Mouse (Mus musculus) intestine, postnatal 0 days (tissue): ENCODE data around the gene Aldh1a3. TPM values are rescaled to one million over a fixed set of nuclear protein-coding genes. Genes with fewer than 3 reads are reported as not detected.

Experiments
- ATAC-seq: fragments of 200-750 bp; cut with Nextera tagmentation; 2 replicates; pipeline ENCODE4 v1.8.0; 2017; ENCODE audit warnings: mild to moderate bottlenecking, moderate TSS enrichment, moderate library complexity
- H3K27ac ChIP-seq: fragments of 300-500 bp; sonication (generic); 2 replicates; pipeline ENCODE4 v1.5.1; 2014; ENCODE audit warnings: mild to moderate bottlenecking, low read depth, low read length, moderate library complexity
- H3K27me3 ChIP-seq: fragments of 300-500 bp; sonication (generic); replicated peaks from 2 replicates; pipeline ENCODE4 v1.6.1; 2014; ENCODE audit warnings: low read length, mixed read lengths; ENCODE audit not compliant: control insufficient read depth, insufficient read depth
- H3K36me3 ChIP-seq: fragments of 300-500 bp; sonication (generic); 2 replicates; pipeline ENCODE4 v1.6.1; 2014; ENCODE audit warnings: mild to moderate bottlenecking, moderate library complexity; ENCODE audit not compliant: control insufficient read depth, insufficient read depth
- H3K4me1 ChIP-seq: fragments of 300-500 bp; sonication (generic); replicated peaks from 2 replicates; pipeline ENCODE4 v1.6.1; 2014; ENCODE audit warnings: antibody characterized with exemption, low read length, mixed read lengths; ENCODE audit not compliant: control insufficient read depth, insufficient read depth
- H3K4me2 ChIP-seq: fragments of 300-500 bp; sonication (generic); replicated peaks from 2 replicates; pipeline ENCODE4 v1.6.1; 2014; ENCODE audit warnings: low read depth, mild to moderate bottlenecking, moderate library complexity
- H3K4me3 ChIP-seq: fragments of 300-500 bp; sonication (generic); 2 replicates; pipeline ENCODE4 v1.5.1; 2014; ENCODE audit warnings: low read depth, low read length
- H3K9ac ChIP-seq: fragments of 300-500 bp; sonication (generic); 2 replicates; pipeline ENCODE4 v1.6.1; 2014; ENCODE audit warnings: mild to moderate bottlenecking, low read depth, low read length
- H3K9me3 ChIP-seq: fragments of 300-500 bp; sonication (generic); 2 replicates; pipeline ENCODE4 v1.6.1; 2016; ENCODE audit warnings: mixed run types; ENCODE audit not compliant: control insufficient read depth
- CTCF ChIP-seq: sonication (generic); IDR thresholded peaks from 2 replicates; pipeline ENCODE4 v1.5.1; 2016; ENCODE audit warnings: low read depth, mild to moderate bottlenecking, control low read depth, antibody characterized with exemption, moderate library complexity
- WGBS: fragments of 180-500 bp; shearing (Covaris S2); extraction: QIAGEN DNeasy Blood & Tissue Kit; methylation state at CpG from one replicate; pipeline ENCODE4 v1.1.7; 2014; 5-methylcytosine and 5-hydroxymethylcytosine counted together
- microRNA-seq: library from miRNA; unstranded; fragments of <30 nt; microRNA quantifications from one replicate; pipeline ENCODE4, GENCODE M21; 2016
- polyA plus RNA-seq: library from polyadenylated mRNA; unstranded; fragments of >200 nt; fragmentation: Nextera tagmentation; extraction: Ambion mirVana; gene quantifications from 2 replicates; pipeline ENCODE4 v1.2.1, GENCODE M21; 2015

Gene Aldh1a3
- polyA plus RNA-seq, 1 experiment from 2014 or later = 45.4 TPM

- H3K4me3 ChIP-seq = no peak overlapping the region
- H3K36me3 ChIP-seq = 0 out of 2 replicates have a peak, but pooled peaks cover 5% of the 10 kb centered on the region
- ATAC-seq = no peak
- H3K27ac ChIP-seq = no peak overlapping the region
- no peak overlapping the region for H3K4me2 ChIP-seq
- no peaks in the 10 kb centered on the region for H3K4me1 ChIP-seq
- no peak for TF ChIP-seq CTCF
- H3K27me3 ChIP-seq = no peaks in the 10 kb centered on the region
- WGBS = 36% methylated on average over 9 of the region's 9 CpGs
- no peak overlapping the region for H3K9ac ChIP-seq
- no peaks in the 10 kb centered on the region for H3K9me3 ChIP-seq
Observed at GRCm38 (mm10) chr7:66346959-66347663, 80.2 kb downstream of the Aldh1a3 start.

- Histone ChIP-seq H3K27ac (no peak overlapping the region), H3K9me3 (no peaks in the 10 kb centered on the region), H3K9ac (no peak overlapping the region)
Observed at GRCm38 (mm10) chr7:66343307-66343706, 84.0 kb downstream of the Aldh1a3 start.

GRCm38 (mm10) chr7:66342831-66343230 is 84.5 kb downstream of the Aldh1a3 start:
- Histone ChIP-seq H3K27me3 (no peaks in the 10 kb centered on the region), H3K4me1 (no peaks in the 10 kb centered on the region), H3K27ac (no peak overlapping the region), H3K9me3 (no peaks in the 10 kb centered on the region), H3K9ac (no peak overlapping the region), H3K4me3 (no peak overlapping the region), H3K4me2 (no peak overlapping the region; the same call in 1 of the 2 replicates), H3K36me3 (no peaks in the 10 kb centered on the region; the same call in 1 of the 2 replicates)
- ATAC-seq = no peak
- no peak for TF ChIP-seq CTCF
- 75% methylated on average over 6 of the region's 6 CpGs for WGBS

More at GRCm38 (mm10) chr7:66343307-66343706, 84.0 kb downstream of the Aldh1a3 start:
- Histone ChIP-seq H3K4me2 (no peak overlapping the region; the same call in 1 of the 2 replicates), H3K27me3 (no peaks in the 10 kb centered on the region), H3K4me3 (no peak overlapping the region), H3K36me3 (no peaks in the 10 kb centered on the region; the same call in 1 of the 2 replicates), H3K4me1 (no peaks in the 10 kb centered on the region)
- WGBS = 59% methylated on average over 5 of the region's 5 CpGs
- no peak for ATAC-seq
- no peak for TF ChIP-seq CTCF

DNA sequence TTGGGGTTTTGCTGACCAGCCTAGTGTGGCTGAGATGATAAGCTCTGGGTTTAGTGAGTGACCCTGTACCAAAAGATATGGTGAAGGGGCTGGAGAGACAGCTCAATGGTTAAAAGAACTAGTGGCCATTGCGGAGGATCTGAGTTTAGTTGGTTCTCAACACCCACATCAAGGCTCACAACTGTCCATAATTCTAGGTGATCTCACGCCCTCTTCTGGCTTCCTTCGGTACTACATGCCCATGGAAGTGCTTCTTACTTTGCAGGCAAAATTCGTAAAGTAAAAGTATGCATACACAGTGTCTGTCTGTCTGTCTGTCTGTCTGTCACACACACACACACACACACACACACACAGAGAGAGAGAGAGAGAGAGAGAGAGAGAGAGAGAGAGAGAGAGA is 85.0 kb downstream of the Aldh1a3 start:
- no peak overlapping the region for H3K27ac ChIP-seq
- WGBS = 51% methylated on average over 4 of the region's 4 CpGs

More for the DNA sequence above, 85.0 kb downstream of the Aldh1a3 start:
- Histone ChIP-seq H3K4me3 (no peak overlapping the region), H3K27me3 (no peaks in the 10 kb centered on the region), H3K9ac (no peak overlapping the region), H3K4me1 (no peaks in the 10 kb centered on the region), H3K36me3 (no peaks in the 10 kb centered on the region; the same call in 1 of the 2 replicates), H3K9me3 (no peaks in the 10 kb centered on the region), H3K4me2 (no peak overlapping the region)
- no peak for ATAC-seq
- TF ChIP-seq CTCF = peak; percentile 77

Small RNA genes lying within 50 kb of the gene (microRNA-seq; reads per million reads assigned to microRNA genes)
- not detected for gene Mir7057

Other genes with a start within 250 kb of the Aldh1a3 start
- gene Gm10974, start 61.6 kb downstream of the Aldh1a3 start, polyA plus RNA-seq = not detected in 2 replicates
- gene Lrrk1, start 39.2 kb downstream of the Aldh1a3 start, polyA plus RNA-seq = 6.1 and 8.0 TPM in 2 replicates